ENCODE assay signal across 17 mouse cellular contexts in the genomic region with DNA sequence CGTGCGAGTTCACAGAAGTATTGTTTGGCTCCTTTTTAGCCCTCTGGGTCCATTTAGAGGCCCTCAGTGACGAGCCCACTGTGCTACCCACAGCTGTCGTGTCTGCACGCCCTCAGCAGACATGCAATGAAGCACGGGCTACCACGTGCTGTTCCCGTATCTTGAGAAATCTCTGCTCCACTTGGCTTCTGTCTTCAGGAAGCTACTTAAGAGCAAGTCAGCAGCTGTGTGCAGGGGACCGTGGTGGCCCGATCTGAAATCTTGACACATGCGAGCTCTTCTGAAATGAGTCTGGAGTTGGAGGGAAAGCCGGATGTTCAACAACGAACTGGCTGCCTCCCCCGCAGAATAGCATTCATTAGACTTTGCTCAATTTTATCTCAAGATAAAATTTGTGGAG. TPM values are rescaled to one million over a fixed set of nuclear protein-coding genes. Genes with fewer than 3 reads are reported as not detected.
DNase-seq lines count a peak whose midpoint lies in the region; ATAC-seq and TF ChIP-seq lines count a peak whose summit lies in the region.
"Had no signal": no experiment of that assay in that cellular context is flagged by ENCODE, and none has a peak within 500 bp of the region (broad histone marks: within the 10 kb centered on the region; RNA-seq: fewer than 3 reads in every experiment).

No protein-coding gene starts in this region.

- no peak for TF ChIP-seq POLR2A in thymus, adult 2 months (IDR thresholded peaks at IDR 0.05; ENCODE audit: control insufficient read depth, extremely low read depth, insufficient read depth, low read length, poor library complexity)

- H3K4me2 ChIP-seq in midbrain, postnatal 0 days (ENCODE audit: low read depth, low read length, poor library complexity, severe bottlenecking): no peak overlapping the region
- H3K4me2 ChIP-seq: hindbrain, embryonic 15.5 days; liver, embryonic 11.5 days; midbrain, embryonic 11.5 days; neural tube, embryonic 13.5 days had no signal

- no peaks in the 10 kb centered on the region for H3K36me3 ChIP-seq in midbrain, postnatal 0 days (ENCODE audit: insufficient read depth, low read length)
- H3K36me3 ChIP-seq in midbrain, embryonic 10.5 days: no peaks in the 10 kb centered on the region
- H3K36me3 ChIP-seq in thymus, adult 2 months (ENCODE audit: control insufficient read depth, insufficient read depth, low read length): no peaks in the 10 kb centered on the region
- H3K36me3 ChIP-seq: G1E; hindbrain, embryonic 15.5 days; neural tube, embryonic 13.5 days had no signal

- peak; percentile 19 for DNase-seq in gastrocnemius, adult 2 months
- no peak for DNase-seq in gastrocnemius, postnatal 10 days
- DNase-seq in midbrain, postnatal 0 days (ENCODE audit: low spot score): peak; percentile 21
- DNase-seq in midbrain, embryonic 10.5 days (ENCODE audit: low spot score): no peak
- DNase-seq in kidney, postnatal 10 days: peak; percentile 64
- DNase-seq in skeletal muscle tissue, adult 2 months (ENCODE audit: low read depth, low spot score): peak; percentile 17
- DNase-seq in embryo, embryonic 11 days: no peak
- DNase-seq in thymus, adult 2 months: no peak
- DNase-seq: adrenal gland, postnatal 25 days; cerebellum, adult 11-12 months; layer of hippocampus, postnatal 36 days; right cerebral cortex, postnatal 25 days had no signal

- H3K27ac ChIP-seq in gastrocnemius, adult 2 months: no peak overlapping the region
- H3K27ac ChIP-seq in midbrain, postnatal 0 days (ENCODE audit: low read depth, low read length): no peak overlapping the region
- H3K27ac ChIP-seq in midbrain, embryonic 10.5 days (replicated peaks): no peak overlapping the region
- no peak overlapping the region for H3K27ac ChIP-seq in thymus, adult 2 months (ENCODE audit: control insufficient read depth, insufficient read depth, low read length)
- H3K27ac ChIP-seq: hindbrain, embryonic 15.5 days; neural tube, embryonic 13.5 days had no signal

- H3K4me1 ChIP-seq in midbrain, postnatal 0 days (ENCODE audit: insufficient read depth, low read length): no peaks in the 10 kb centered on the region
- H3K4me1 ChIP-seq in midbrain, embryonic 10.5 days: peaks cover 10% of the 10 kb centered on the region; the same call in 1 of the 2 replicates
- no peaks in the 10 kb centered on the region for H3K4me1 ChIP-seq in thymus, adult 2 months (replicated peaks; ENCODE audit: control insufficient read depth, insufficient read depth, low read length)

- no peak for TF ChIP-seq CTCF in gastrocnemius, adult 2 months (IDR thresholded peaks at IDR 0.05)
- TF ChIP-seq CTCF in midbrain, postnatal 0 days (IDR thresholded peaks at IDR 0.05): no peak
- no peak for TF ChIP-seq CTCF in thymus, adult 2 months (IDR thresholded peaks at IDR 0.05; ENCODE audit: borderline replicate concordance, control insufficient read depth, extremely low read depth, insufficient read depth, low read length, poor library complexity)

- no peaks in the 10 kb centered on the region for H3K27me3 ChIP-seq in midbrain, postnatal 0 days (ENCODE audit: insufficient read depth, low read length)
- no peaks in the 10 kb centered on the region; the same call in 1 of the 2 replicates for H3K27me3 ChIP-seq in midbrain, embryonic 10.5 days (ENCODE audit: low read depth, poor library complexity, severe bottlenecking)
- H3K27me3 ChIP-seq in thymus, adult 2 months (ENCODE audit: control insufficient read depth, insufficient read depth, low read length): no peaks in the 10 kb centered on the region
- H3K27me3 ChIP-seq: hindbrain, embryonic 15.5 days; neural tube, embryonic 13.5 days had no signal

- 65% methylated on average over 14 of the region's 14 CpGs for WGBS in midbrain, postnatal 0 days
- WGBS in midbrain, embryonic 10.5 days: 85% methylated on average over 14 of the region's 14 CpGs
- 62% methylated on average over 14 of the region's 14 CpGs for WGBS in thymus, adult 2 months

- no peaks in the 10 kb centered on the region for H3K9me3 ChIP-seq in midbrain, postnatal 0 days (ENCODE audit: low read length)
- no peaks in the 10 kb centered on the region for H3K9me3 ChIP-seq in midbrain, embryonic 10.5 days (replicated peaks)
- H3K9me3 ChIP-seq: G1E; hindbrain, embryonic 15.5 days; neural tube, embryonic 13.5 days had no signal

- intact Hi-C loops in gastrocnemius, adult 2 months (cut with DNase I): no loop called here

- H3K9ac ChIP-seq in midbrain, postnatal 0 days (replicated peaks; ENCODE audit: low read length, poor library complexity, severe bottlenecking): no peak overlapping the region
- H3K9ac ChIP-seq: hindbrain, embryonic 15.5 days; neural tube, embryonic 13.5 days had no signal

- H3K4me3 ChIP-seq in gastrocnemius, adult 2 months: no peak overlapping the region
- no peak overlapping the region for H3K4me3 ChIP-seq in midbrain, postnatal 0 days (ENCODE audit: low read depth, low read length)
- H3K4me3 ChIP-seq in midbrain, embryonic 10.5 days: no peak overlapping the region
- H3K4me3 ChIP-seq in thymus, adult 2 months (ENCODE audit: control insufficient read depth, insufficient read depth, low read length): no peak overlapping the region
- H3K4me3 ChIP-seq: hindbrain, embryonic 15.5 days; neural tube, embryonic 13.5 days had no signal

- ATAC-seq in midbrain, postnatal 0 days (ENCODE audit: low FRiP score): no peak

RNA-seq across cellular contexts. Expression of gene Cfap298, which starts 43.3 kb away (rescaled TPM):
- 10 to 100 TPM; 33.1 to 33.8 TPM for total RNA-seq in gastrocnemius, adult 2 months (2021)
- 10 to 100 TPM; 23.8 to 27.0 TPM for total RNA-seq in gastrocnemius, postnatal 10 days (2021)
- total RNA-seq in midbrain, postnatal 0 days (2014; rRNA removed): 19.0 and 26.5 TPM in 2 replicates
- 65.1 and 66.2 TPM in 2 replicates for polyA plus RNA-seq in midbrain, postnatal 0 days (2015; fragmentation: Nextera tagmentation; extraction: Ambion mirVana)
- polyA plus RNA-seq in midbrain, embryonic 10.5 days (2016; fragmentation: Nextera tagmentation; extraction: Ambion mirVana): 57.1 and 67.8 TPM in 2 replicates
- polyA plus RNA-seq in thymus, adult 2 months (2012; rRNA removed): 20.7 and 25.3 TPM in 2 replicates

Comparison
In these comparisons a context has a peak if more than half of its experiments do, and no peak if none do; other contexts are left out.
1. DNase-seq: peak in gastrocnemius, adult 2 months (single experiment), midbrain, postnatal 0 days (single experiment), kidney, postnatal 10 days (single experiment) and skeletal muscle tissue, adult 2 months (single experiment); none in gastrocnemius, postnatal 10 days (single experiment), midbrain, embryonic 10.5 days (single experiment), embryo, embryonic 11 days (single experiment) and thymus, adult 2 months (single experiment).